In genomic region chr12:5983937-5984610, GRCm38 (mm10) we compare ENCODE assay signal across 12 mouse cellular contexts.
DNase-seq lines count a peak whose midpoint lies in the region; ATAC-seq lines count a peak whose summit lies in the region.
"Had no signal": no experiment of that assay in that cellular context is flagged by ENCODE, and none has a peak within 500 bp of the region (broad histone marks: within the 10 kb centered on the region; RNA-seq: fewer than 3 reads in every experiment).

No protein-coding gene starts in this region.

- H3K27ac ChIP-seq in kidney, embryonic 15.5 days = no peak overlapping the region
- H3K27ac ChIP-seq in neural tube, embryonic 13.5 days (replicated peaks) = peak overlapping the region; percentile 57
- no peak overlapping the region for H3K27ac ChIP-seq in hindbrain, embryonic 16.5 days (ENCODE audit: low read depth, low read length)
- peak overlapping the region; percentile 18; the same call in 1 of the 2 replicates for H3K27ac ChIP-seq in stomach, embryonic 16.5 days (ENCODE audit: low read length)

- no peaks in the 10 kb centered on the region for H3K27me3 ChIP-seq in kidney, embryonic 15.5 days
- no peaks in the 10 kb centered on the region for H3K27me3 ChIP-seq in neural tube, embryonic 13.5 days
- no peaks in the 10 kb centered on the region for H3K27me3 ChIP-seq in hindbrain, embryonic 16.5 days (replicated peaks; ENCODE audit: control insufficient read depth, insufficient read depth, low read length)
- no peaks in the 10 kb centered on the region for H3K27me3 ChIP-seq in stomach, embryonic 16.5 days (ENCODE audit: control insufficient read depth, insufficient read depth, low read length)

- 0 out of 2 replicates have a peak overlapping the region, but pooled peaks have one; percentile 9 for H3K4me2 ChIP-seq in kidney, embryonic 15.5 days
- 0 out of 2 replicates have a peak overlapping the region, but pooled peaks have one; percentile 19 for H3K4me2 ChIP-seq in neural tube, embryonic 13.5 days
- peak overlapping the region; percentile 36 for H3K4me2 ChIP-seq in hindbrain, embryonic 16.5 days (ENCODE audit: low read length)
- H3K4me2 ChIP-seq in stomach, embryonic 16.5 days (ENCODE audit: low read depth, low read length) = peak overlapping the region; percentile 19; the same call in 1 of the 2 replicates
- H3K4me2 ChIP-seq: heart, embryonic 11.5 days had no signal

- no peaks in the 10 kb centered on the region for H3K36me3 ChIP-seq in kidney, embryonic 15.5 days
- no peaks in the 10 kb centered on the region for H3K36me3 ChIP-seq in neural tube, embryonic 13.5 days
- H3K36me3 ChIP-seq in hindbrain, embryonic 16.5 days (ENCODE audit: control insufficient read depth, insufficient read depth, low read length) = no peaks in the 10 kb centered on the region
- no peaks in the 10 kb centered on the region for H3K36me3 ChIP-seq in stomach, embryonic 16.5 days (ENCODE audit: control insufficient read depth, insufficient read depth, low read length)

- no peaks in the 10 kb centered on the region for H3K9me3 ChIP-seq in kidney, embryonic 15.5 days (replicated peaks)
- no peaks in the 10 kb centered on the region for H3K9me3 ChIP-seq in neural tube, embryonic 13.5 days
- no peaks in the 10 kb centered on the region for H3K9me3 ChIP-seq in hindbrain, embryonic 16.5 days (ENCODE audit: control insufficient read depth, low read length)
- no peaks in the 10 kb centered on the region for H3K9me3 ChIP-seq in stomach, embryonic 16.5 days (replicated peaks; ENCODE audit: control insufficient read depth, low read length)

- no peaks in the 10 kb centered on the region for H3K4me1 ChIP-seq in kidney, embryonic 15.5 days
- peaks cover 20% of the 10 kb centered on the region for H3K4me1 ChIP-seq in neural tube, embryonic 13.5 days (replicated peaks)
- H3K4me1 ChIP-seq in hindbrain, embryonic 16.5 days (ENCODE audit: control insufficient read depth, insufficient read depth, low read depth, low read length) = peaks cover 6% of the 10 kb centered on the region; the same call in 1 of the 2 replicates
- 0 out of 2 replicates have a peak, but pooled peaks cover 3% of the 10 kb centered on the region for H3K4me1 ChIP-seq in stomach, embryonic 16.5 days (ENCODE audit: control insufficient read depth, insufficient read depth, low read length)

- DNase-seq in kidney, adult 9 months = no peak
- no peak for DNase-seq in neural tube, embryonic 10.5 days (ENCODE audit: extremely low spot score, low spot score)
- no peak for DNase-seq in urinary bladder, postnatal 4 days (ENCODE audit: low spot score in 2 of 2)
- DNase-seq in layer of hippocampus, postnatal 36 days = no peak
- DNase-seq: cerebellum, postnatal 25 days; kidney, postnatal 25 days; lung, postnatal 14 days had no signal

- 36% methylated on average over 13 of the region's 13 CpGs for WGBS in kidney, embryonic 15.5 days
- WGBS in neural tube, embryonic 13.5 days = 37% methylated on average over 13 of the region's 13 CpGs
- 40% methylated on average over 13 of the region's 13 CpGs for WGBS in hindbrain, embryonic 16.5 days
- WGBS in stomach, embryonic 16.5 days = 40% methylated on average over 13 of the region's 13 CpGs

- no peak for ATAC-seq in kidney, embryonic 15.5 days (replicated peaks; ENCODE audit: low FRiP score)
- peak; percentile 86 for ATAC-seq in neural tube, embryonic 13.5 days (ENCODE audit: low read depth)
- ATAC-seq in hindbrain, embryonic 16.5 days = 0 out of 2 replicates have a peak, but pooled peaks have one; percentile 67
- no peak for ATAC-seq in stomach, embryonic 16.5 days (ENCODE audit: insufficient read depth, low FRiP score)

- H3K9ac ChIP-seq in kidney, embryonic 15.5 days = no peak overlapping the region
- no peak overlapping the region for H3K9ac ChIP-seq in neural tube, embryonic 13.5 days
- no peak overlapping the region for H3K9ac ChIP-seq in hindbrain, embryonic 16.5 days (ENCODE audit: low read depth, low read length)
- H3K9ac ChIP-seq in stomach, embryonic 16.5 days (ENCODE audit: low read length) = no peak overlapping the region

- H3K4me3 ChIP-seq in kidney, embryonic 15.5 days (replicated peaks) = no peak overlapping the region
- H3K4me3 ChIP-seq in neural tube, embryonic 13.5 days = no peak overlapping the region
- H3K4me3 ChIP-seq in hindbrain, embryonic 16.5 days (ENCODE audit: low read length) = no peak overlapping the region
- H3K4me3 ChIP-seq in stomach, embryonic 16.5 days (replicated peaks; ENCODE audit: low read length) = no peak overlapping the region

Comparison
In these comparisons a context has a peak if more than half of its experiments do, and no peak if none do; other contexts are left out.
1. ATAC-seq: peak in neural tube, embryonic 13.5 days (single experiment) and hindbrain, embryonic 16.5 days (single experiment); none in kidney, embryonic 15.5 days (single experiment) and stomach, embryonic 16.5 days (single experiment).
2. H3K27ac ChIP-seq: peak in neural tube, embryonic 13.5 days (single experiment) and stomach, embryonic 16.5 days (single experiment); none in kidney, embryonic 15.5 days (single experiment) and hindbrain, embryonic 16.5 days (single experiment).
3. Peak in every context shown above with its lines, with median percentiles within 50 percentile points of each other: H3K4me2 ChIP-seq.